Mouse (Mus musculus) limb, embryonic 11.5 days (tissue): Measurements from ENCODE around the gene Ap1g2. TPM values are rescaled to one million over a fixed set of nuclear protein-coding genes. Genes with fewer than 3 reads are reported as not detected.

Experiments
- ATAC-seq: fragments of 200-750 bp; cut with Nextera tagmentation; 2 replicates; pipeline ENCODE4 v1.8.0; 2017; ENCODE audit warnings: low read depth; ENCODE audit not compliant: insufficient number of reproducible peaks, low FRiP score, low TSS enrichment
- DNase-seq: peaks from one replicate; pipeline ENCODE4 v3.0.0-alpha.2; 2015; ENCODE audit warnings: low spot score
- H3K27ac ChIP-seq: fragments of 300-500 bp; sonication (generic); replicated peaks from 2 replicates; pipeline ENCODE4 v1.5.1; 2014; ENCODE audit warnings: low read depth, mild to moderate bottlenecking, low read length
- H3K27me3 ChIP-seq: fragments of 300-500 bp; sonication (generic); 2 replicates; pipeline ENCODE4 v1.6.1; 2014; ENCODE audit warnings: mild to moderate bottlenecking, low read length, mixed read lengths; ENCODE audit not compliant: control insufficient read depth, insufficient read depth
- H3K36me3 ChIP-seq: fragments of 300-500 bp; sonication (generic); 2 replicates; pipeline ENCODE4 v1.6.1; 2014; ENCODE audit warnings: mild to moderate bottlenecking, low read length, moderate library complexity, mixed read lengths; ENCODE audit not compliant: control insufficient read depth, insufficient read depth
- H3K4me1 ChIP-seq: fragments of 300-500 bp; sonication (generic); 2 replicates; pipeline ENCODE4 v1.6.1; 2014; ENCODE audit warnings: low read length, mixed read lengths; ENCODE audit not compliant: control insufficient read depth, insufficient read depth
- H3K4me2 ChIP-seq: fragments of 300-500 bp; sonication (generic); 2 replicates; pipeline ENCODE4 v1.6.1; 2014; ENCODE audit warnings: low read depth, mild to moderate bottlenecking, moderate library complexity; ENCODE audit not compliant: severe bottlenecking
- H3K4me3 ChIP-seq: fragments of 300-500 bp; sonication (generic); 2 replicates; pipeline ENCODE4 v1.5.1; 2014; ENCODE audit warnings: low read depth, low read length
- H3K9ac ChIP-seq: fragments of 300-500 bp; sonication (generic); 2 replicates; pipeline ENCODE4 v1.6.1; 2014; ENCODE audit warnings: mild to moderate bottlenecking, low read length
- H3K9me3 ChIP-seq: fragments of 300-500 bp; sonication (generic); 2 replicates; pipeline ENCODE4 v1.6.1; 2016; ENCODE audit warnings: low read length; ENCODE audit not compliant: control insufficient read depth
- WGBS: fragments of 180-500 bp; shearing (Covaris S2); extraction: QIAGEN DNeasy Blood & Tissue Kit; methylation state at CpG from one replicate; pipeline ENCODE4 v1.1.7; 2014; 5-methylcytosine and 5-hydroxymethylcytosine counted together
- polyA plus RNA-seq: library from polyadenylated mRNA; unstranded; fragments of >200 nt; fragmentation: Nextera tagmentation; extraction: Ambion mirVana; gene quantifications from 2 replicates; pipeline ENCODE4 v1.2.1, GENCODE M21; 2014

The Ap1g2 gene
- 9.9 and 10.6 TPM in 2 replicates for polyA plus RNA-seq

GRCm38 (mm10) chr14:55105836-55106809, at the start of gene Ap1g2:
Gene Ap1g2, minus strand, starts transcription at chr14:55106593.
- Histone ChIP-seq H3K9me3 (no peaks in the 10 kb centered on the region), H3K27ac (no peak within 1 kb of the TSS), H3K9ac (peak within 1 kb of the TSS; percentile 32), H3K27me3 (peaks cover 17% of the 10 kb centered on the region), H3K4me1 (peaks cover 19% of the 10 kb centered on the region), H3K36me3 (no peaks in the 10 kb centered on the region; the same call in 1 of the 2 replicates), H3K4me3 (peak within 1 kb of the TSS; percentile 36), H3K4me2 (peak within 1 kb of the TSS; percentile 64)
- ATAC-seq (peak; percentile 42; the same call in 1 of the 2 replicates), DNase-seq (peak; percentile 80)
- WGBS, result under 1% methylated on average over 39 of the region's 39 CpGs

DNA sequence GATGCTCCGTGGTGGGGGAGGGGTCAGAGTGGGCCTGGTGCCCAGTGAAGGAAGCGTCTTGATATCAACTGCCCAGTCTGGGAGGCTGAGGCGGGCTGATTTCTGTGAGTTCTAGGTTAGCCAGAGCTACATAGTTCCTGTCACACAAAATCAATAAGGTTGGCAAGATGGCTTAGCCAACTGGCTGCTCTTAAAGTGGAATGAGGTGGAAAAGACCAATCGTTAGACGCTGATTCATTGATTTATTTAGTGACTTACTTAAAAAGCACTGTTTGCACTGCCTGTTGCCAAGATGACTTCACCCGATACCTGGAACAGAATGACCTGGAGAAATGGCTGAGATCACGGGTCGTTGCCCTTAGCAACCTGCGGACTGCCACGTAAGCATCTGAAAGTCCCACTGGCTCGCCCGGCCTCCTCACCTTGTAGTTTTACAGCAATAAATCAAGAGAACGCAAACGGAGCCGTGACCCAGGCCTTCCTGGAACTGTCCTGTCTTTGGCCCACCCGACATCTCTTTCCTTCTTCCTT, 46.6 kb upstream of the Ap1g2 start:
- Histone ChIP-seq H3K4me3 (no peak overlapping the region), H3K9me3 (no peaks in the 10 kb centered on the region), H3K9ac (no peak overlapping the region), H3K4me1 (no peaks in the 10 kb centered on the region), H3K36me3 (no peaks in the 10 kb centered on the region), H3K27ac (no peak overlapping the region), H3K4me2 (no peak overlapping the region), H3K27me3 (no peaks in the 10 kb centered on the region)
- WGBS, result 81% methylated on average over 16 of the region's 16 CpGs
- no peak for DNase-seq
- no peak for ATAC-seq

DNA sequence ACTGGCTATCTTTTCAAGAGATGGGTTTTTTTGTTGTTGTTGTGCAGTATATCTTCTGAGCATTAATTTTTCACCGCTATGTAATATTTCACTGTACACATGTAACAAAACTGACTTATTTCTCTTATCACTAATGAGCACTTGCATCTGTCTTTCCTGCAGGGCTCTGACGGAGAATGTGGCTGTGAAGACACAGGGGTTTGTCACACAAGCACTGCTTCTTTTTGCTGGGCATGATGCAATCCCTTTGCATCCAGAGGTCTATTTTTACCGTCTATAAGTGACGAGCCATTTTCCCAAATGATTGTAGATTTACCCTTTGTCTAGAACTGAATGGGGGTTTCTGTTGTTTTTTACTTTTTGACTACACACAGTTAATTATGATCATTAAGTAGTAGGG, 45.8 kb upstream of the Ap1g2 start:
- WGBS, result 89% methylated on average over 4 of the region's 4 CpGs
- no peaks in the 10 kb centered on the region for H3K4me1 ChIP-seq
- no peak overlapping the region for H3K4me2 ChIP-seq
- ATAC-seq (no peak), DNase-seq (no peak)
- no peak overlapping the region for H3K9ac ChIP-seq
- H3K36me3 ChIP-seq, result no peaks in the 10 kb centered on the region
- H3K9me3 ChIP-seq, result no peaks in the 10 kb centered on the region
- no peaks in the 10 kb centered on the region for H3K27me3 ChIP-seq
- no peak overlapping the region for H3K27ac ChIP-seq
- no peak overlapping the region for H3K4me3 ChIP-seq

- Histone ChIP-seq H3K4me3 (no peak overlapping the region), H3K27ac (no peak overlapping the region), H3K9ac (no peak overlapping the region), H3K27me3 (no peaks in the 10 kb centered on the region), H3K4me1 (no peaks in the 10 kb centered on the region), H3K4me2 (no peak overlapping the region), H3K36me3 (no peaks in the 10 kb centered on the region), H3K9me3 (no peaks in the 10 kb centered on the region)
- DNase-seq (no peak), ATAC-seq (no peak)
- 93% methylated on average over 5 of the region's 5 CpGs for WGBS
Observed at GRCm38 (mm10) chr14:55150985-55151384, 44.6 kb upstream of the Ap1g2 start.

- no peak for ATAC-seq
Observed at GRCm38 (mm10) chr14:55149041-55149440, 42.6 kb upstream of the Ap1g2 start.

GRCm38 (mm10) chr14:55148363-55148915, 42.0 kb upstream of the Ap1g2 start:
- 26% methylated on average over 5 of the region's 5 CpGs for WGBS
- ATAC-seq, result no peak

More at GRCm38 (mm10) chr14:55149041-55149440, 42.6 kb upstream of the Ap1g2 start:
- H3K27me3 ChIP-seq, result no peaks in the 10 kb centered on the region
- H3K4me3 ChIP-seq, result no peak overlapping the region
- no peak overlapping the region for H3K9ac ChIP-seq
- H3K4me2 ChIP-seq, result no peak overlapping the region
- no peaks in the 10 kb centered on the region for H3K4me1 ChIP-seq
- no peak for DNase-seq
- no peaks in the 10 kb centered on the region for H3K36me3 ChIP-seq
- H3K27ac ChIP-seq, result no peak overlapping the region
- 81% methylated on average over 5 of the region's 5 CpGs for WGBS
- no peaks in the 10 kb centered on the region for H3K9me3 ChIP-seq

DNA sequence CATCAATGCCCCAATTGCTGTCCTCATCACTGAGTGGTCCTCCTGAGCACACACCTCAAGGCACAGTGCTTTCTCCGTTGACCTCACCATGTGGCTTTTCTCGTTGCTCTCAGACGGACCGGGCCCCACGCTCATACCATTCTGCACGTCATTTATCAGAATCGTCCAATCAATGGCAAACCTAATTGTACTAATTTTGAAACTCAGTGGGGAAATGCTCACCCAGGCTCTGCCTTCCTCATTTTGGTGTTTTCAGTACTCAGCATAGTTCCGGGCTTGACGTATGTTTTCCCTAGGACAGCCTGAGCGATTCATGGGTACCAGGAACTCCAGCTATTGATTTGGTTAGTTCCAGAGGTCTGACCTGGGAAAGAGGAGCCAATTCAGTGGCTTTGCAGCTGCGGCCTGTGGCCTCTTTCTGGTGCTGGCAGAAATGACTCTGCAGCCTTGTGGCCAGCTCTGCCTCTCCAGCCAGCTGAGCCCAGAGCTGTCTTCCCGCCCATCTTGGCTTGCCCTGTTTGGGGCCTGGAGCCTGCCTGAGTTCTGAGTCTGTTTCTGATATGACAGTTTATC, 40.5 kb upstream of the Ap1g2 start:
- no peak for DNase-seq
- H3K9me3 ChIP-seq, result no peaks in the 10 kb centered on the region
- no peak overlapping the region for H3K27ac ChIP-seq
- no peaks in the 10 kb centered on the region for H3K27me3 ChIP-seq
- H3K4me1 ChIP-seq, result no peaks in the 10 kb centered on the region
- H3K36me3 ChIP-seq, result no peaks in the 10 kb centered on the region
- no peak overlapping the region for H3K4me2 ChIP-seq
- WGBS, result 84% methylated on average over 12 of the region's 12 CpGs
- ATAC-seq, result no peak
- no peak overlapping the region for H3K9ac ChIP-seq
- no peak overlapping the region for H3K4me3 ChIP-seq

More at GRCm38 (mm10) chr14:55148363-55148915, 42.0 kb upstream of the Ap1g2 start:
- DNase-seq, result peak; percentile 86
- no peak overlapping the region for H3K4me2 ChIP-seq
- no peaks in the 10 kb centered on the region for H3K27me3 ChIP-seq
- no peak overlapping the region for H3K4me3 ChIP-seq
- H3K4me1 ChIP-seq, result no peaks in the 10 kb centered on the region
- H3K36me3 ChIP-seq, result no peaks in the 10 kb centered on the region
- H3K9me3 ChIP-seq, result no peaks in the 10 kb centered on the region
- H3K27ac ChIP-seq, result no peak overlapping the region
- H3K9ac ChIP-seq, result no peak overlapping the region

DNA sequence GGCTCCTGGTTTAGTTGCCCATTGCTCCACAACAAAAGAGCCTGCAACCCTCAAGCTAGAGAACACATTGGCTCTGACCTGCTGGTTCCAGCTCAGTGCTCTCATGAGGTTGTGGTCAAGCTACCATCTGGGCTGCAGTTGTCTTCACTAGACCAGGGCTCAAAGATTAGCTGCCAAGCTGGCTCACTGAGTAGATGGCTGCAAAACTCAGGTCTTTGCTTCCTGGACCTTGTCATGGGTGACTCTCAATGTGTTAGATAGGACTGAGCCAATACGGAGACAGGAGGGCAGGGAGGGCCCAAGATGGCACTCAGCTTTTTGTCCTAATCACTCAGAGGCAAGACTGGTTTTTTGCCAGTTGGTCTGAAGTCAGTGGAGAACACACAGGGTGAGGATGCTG, 39.9 kb upstream of the Ap1g2 start:
- Histone ChIP-seq H3K4me2 (no peak overlapping the region), H3K27ac (no peak overlapping the region), H3K27me3 (no peaks in the 10 kb centered on the region), H3K4me1 (no peaks in the 10 kb centered on the region), H3K4me3 (no peak overlapping the region), H3K9me3 (no peaks in the 10 kb centered on the region), H3K9ac (no peak overlapping the region), H3K36me3 (no peaks in the 10 kb centered on the region)
- ATAC-seq, result no peak
- DNase-seq, result no peak
- WGBS, result 95% methylated on average over 1 of the region's 1 CpGs
